In the genomic region with DNA sequence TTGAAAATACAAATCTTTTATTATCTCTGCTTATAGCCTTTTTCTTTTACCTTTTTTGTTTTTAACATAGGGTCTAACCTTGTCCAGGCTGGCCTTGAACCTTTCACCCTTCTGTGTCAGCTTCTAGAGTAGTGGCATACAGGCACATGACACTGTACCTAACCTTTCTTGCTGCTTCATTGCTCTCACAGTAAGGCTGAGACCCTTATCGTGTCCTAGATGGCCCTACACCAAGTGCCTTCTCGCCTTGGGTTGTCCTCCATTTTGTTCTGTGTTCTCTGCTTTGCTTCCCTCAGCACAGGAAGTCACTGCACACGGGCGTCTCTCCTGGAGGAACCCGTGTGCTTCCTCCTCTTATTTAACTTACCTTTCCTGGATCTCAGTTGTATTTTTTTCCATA, we compare ENCODE assay signal across 14 mouse cellular contexts. TPM values are rescaled to one million over a fixed set of nuclear protein-coding genes. Genes with fewer than 3 reads are reported as not detected.
DNase-seq lines count a peak whose midpoint lies in the region; ATAC-seq lines count a peak whose summit lies in the region.
"Had no signal": no experiment of that assay in that cellular context is flagged by ENCODE, and none has a peak within 500 bp of the region (broad histone marks: within the 10 kb centered on the region; RNA-seq: fewer than 3 reads in every experiment).

No protein-coding gene starts in this region.

- no peak for ATAC-seq in forebrain, embryonic 16.5 days
- no peak for ATAC-seq in kidney, embryonic 16.5 days (ENCODE audit: low FRiP score, low TSS enrichment)
- ATAC-seq in embryonic facial prominence, embryonic 14.5 days (ENCODE audit: low read depth), result no peak
- ATAC-seq in midbrain, embryonic 15.5 days (replicated peaks), result no peak
- ATAC-seq: intestine, embryonic 16.5 days had no signal

- no peak overlapping the region for H3K4me3 ChIP-seq in forebrain, embryonic 10.5 days
- no peak overlapping the region for H3K4me3 ChIP-seq in forebrain, embryonic 16.5 days (replicated peaks; ENCODE audit: low read length)
- no peak overlapping the region for H3K4me3 ChIP-seq in kidney, embryonic 16.5 days (ENCODE audit: low read length)
- H3K4me3 ChIP-seq in embryonic facial prominence, embryonic 14.5 days (ENCODE audit: low read depth, low read length), result no peak overlapping the region
- H3K4me3 ChIP-seq in midbrain, embryonic 15.5 days, result peak overlapping the region; percentile 9; the same call in 1 of the 2 replicates

- H3K27me3 ChIP-seq in forebrain, embryonic 10.5 days (ENCODE audit: poor library complexity, severe bottlenecking), result no peaks in the 10 kb centered on the region
- H3K27me3 ChIP-seq in forebrain, embryonic 16.5 days (replicated peaks; ENCODE audit: control insufficient read depth, insufficient read depth, low read length), result no peaks in the 10 kb centered on the region
- H3K27me3 ChIP-seq in kidney, embryonic 16.5 days (ENCODE audit: insufficient read depth, low read length), result no peaks in the 10 kb centered on the region
- H3K27me3 ChIP-seq in embryonic facial prominence, embryonic 14.5 days (replicated peaks; ENCODE audit: control insufficient read depth, insufficient read depth, low read length), result no peaks in the 10 kb centered on the region
- no peaks in the 10 kb centered on the region for H3K27me3 ChIP-seq in midbrain, embryonic 15.5 days (replicated peaks)

- H3K27ac ChIP-seq in forebrain, embryonic 10.5 days, result peak overlapping the region; percentile 82; the same call in 1 of the 2 replicates
- no peak overlapping the region for H3K27ac ChIP-seq in forebrain, embryonic 16.5 days (ENCODE audit: low read length)
- H3K27ac ChIP-seq in kidney, embryonic 16.5 days (ENCODE audit: low read length), result no peak overlapping the region
- no peak overlapping the region for H3K27ac ChIP-seq in embryonic facial prominence, embryonic 14.5 days (replicated peaks; ENCODE audit: low read depth, low read length)
- H3K27ac ChIP-seq in midbrain, embryonic 15.5 days, result 0 out of 2 replicates have a peak overlapping the region, but pooled peaks have one; percentile 49
- H3K27ac ChIP-seq: liver, embryonic 14.5 days; macrophage had no signal

- peaks cover 19% of the 10 kb centered on the region for H3K36me3 ChIP-seq in forebrain, embryonic 10.5 days (replicated peaks)
- H3K36me3 ChIP-seq in forebrain, embryonic 16.5 days (ENCODE audit: control insufficient read depth, insufficient read depth), result no peaks in the 10 kb centered on the region
- H3K36me3 ChIP-seq in kidney, embryonic 16.5 days (ENCODE audit: insufficient read depth, low read length), result no peaks in the 10 kb centered on the region
- H3K36me3 ChIP-seq in embryonic facial prominence, embryonic 14.5 days (ENCODE audit: control insufficient read depth, insufficient read depth, low read length), result peaks cover 6% of the 10 kb centered on the region; the same call in 1 of the 2 replicates
- no peaks in the 10 kb centered on the region for H3K36me3 ChIP-seq in midbrain, embryonic 15.5 days (replicated peaks)

- no peak overlapping the region for H3K4me2 ChIP-seq in forebrain, embryonic 16.5 days (ENCODE audit: low read length)
- peak overlapping the region; percentile 21; the same call in 1 of the 2 replicates for H3K4me2 ChIP-seq in kidney, embryonic 16.5 days (replicated peaks; ENCODE audit: low read depth, low read length)
- peak overlapping the region; percentile 59; the same call in 1 of the 2 replicates for H3K4me2 ChIP-seq in embryonic facial prominence, embryonic 14.5 days (ENCODE audit: low read depth, low read length)
- H3K4me2 ChIP-seq in midbrain, embryonic 15.5 days, result peak overlapping the region; percentile 47

- WGBS in forebrain, embryonic 10.5 days, result 90% methylated on average over 5 of the region's 5 CpGs
- WGBS in forebrain, embryonic 16.5 days, result 90% methylated on average over 5 of the region's 5 CpGs
- WGBS in kidney, embryonic 16.5 days, result 63% methylated on average over 5 of the region's 5 CpGs
- 82% methylated on average over 5 of the region's 5 CpGs for WGBS in embryonic facial prominence, embryonic 14.5 days
- WGBS in midbrain, embryonic 15.5 days, result 84% methylated on average over 5 of the region's 5 CpGs

- H3K4me1 ChIP-seq in forebrain, embryonic 10.5 days, result peaks cover 37% of the 10 kb centered on the region
- no peaks in the 10 kb centered on the region; the same call in 1 of the 2 replicates for H3K4me1 ChIP-seq in forebrain, embryonic 16.5 days (replicated peaks; ENCODE audit: control insufficient read depth, insufficient read depth, low read length)
- H3K4me1 ChIP-seq in kidney, embryonic 16.5 days (ENCODE audit: insufficient read depth, low read length), result peaks cover 11% of the 10 kb centered on the region
- peaks cover 5% of the 10 kb centered on the region; the same call in 1 of the 2 replicates for H3K4me1 ChIP-seq in embryonic facial prominence, embryonic 14.5 days (ENCODE audit: control insufficient read depth, insufficient read depth, low read length)
- H3K4me1 ChIP-seq in midbrain, embryonic 15.5 days, result peaks cover 23% of the 10 kb centered on the region

- H3K9me3 ChIP-seq in forebrain, embryonic 10.5 days, result no peaks in the 10 kb centered on the region
- H3K9me3 ChIP-seq in forebrain, embryonic 16.5 days (ENCODE audit: control insufficient read depth, low read length), result no peaks in the 10 kb centered on the region
- H3K9me3 ChIP-seq in kidney, embryonic 16.5 days (ENCODE audit: low read length), result no peaks in the 10 kb centered on the region
- no peaks in the 10 kb centered on the region for H3K9me3 ChIP-seq in embryonic facial prominence, embryonic 14.5 days (ENCODE audit: control insufficient read depth, low read length)
- H3K9me3 ChIP-seq in midbrain, embryonic 15.5 days, result no peaks in the 10 kb centered on the region

- no peak overlapping the region for H3K9ac ChIP-seq in forebrain, embryonic 16.5 days (replicated peaks; ENCODE audit: low read depth, low read length)
- peak overlapping the region; percentile 55 for H3K9ac ChIP-seq in kidney, embryonic 16.5 days (replicated peaks; ENCODE audit: low read length)
- no peak overlapping the region for H3K9ac ChIP-seq in embryonic facial prominence, embryonic 14.5 days (ENCODE audit: low read depth, low read length)
- no peak overlapping the region for H3K9ac ChIP-seq in midbrain, embryonic 15.5 days
- H3K9ac ChIP-seq: liver, embryonic 14.5 days had no signal

- DNase-seq in forebrain, embryonic 10.5 days (ENCODE audit: extremely low spot score, low spot score), result no peak
- DNase-seq in kidney, postnatal 25 days, result no peak
- no peak for DNase-seq in embryonic facial prominence, embryonic 14.5 days (ENCODE audit: low spot score)
- DNase-seq in left cerebral cortex, adult 11 months (ENCODE audit: low spot score), result no peak
- no peak for DNase-seq in lung, postnatal 4 days
- DNase-seq: adrenal gland, postnatal 25 days; gastrocnemius, postnatal 36 days; right cerebral cortex, adult 18-20 months had no signal

RNA-seq across cellular contexts. Expression of a gene that starts 3.0 kb away (rescaled TPM):
- polyA plus RNA-seq in forebrain, embryonic 10.5 days (2016; fragmentation: Nextera tagmentation; extraction: Ambion mirVana), result 27.2 and 27.5 TPM in 2 replicates
- polyA plus RNA-seq in forebrain, embryonic 16.5 days (2015; fragmentation: Nextera tagmentation; extraction: Ambion mirVana), result 38.0 TPM in 2 replicates
- 26.8 and 30.2 TPM in 2 replicates for polyA plus RNA-seq in kidney, embryonic 16.5 days (2015; fragmentation: Nextera tagmentation; extraction: Ambion mirVana)
- polyA plus RNA-seq in embryonic facial prominence, embryonic 14.5 days (2014; fragmentation: Nextera tagmentation; extraction: Ambion mirVana), result 43.7 and 44.7 TPM in 2 replicates
- polyA plus RNA-seq in midbrain, embryonic 15.5 days (2015; fragmentation: Nextera tagmentation; extraction: Ambion mirVana), result 42.3 and 44.7 TPM in 2 replicates

RNA-seq across cellular contexts. Expression of a gene that starts 13.8 kb away (rescaled TPM):
- polyA plus RNA-seq in forebrain, embryonic 10.5 days (2016; fragmentation: Nextera tagmentation; extraction: Ambion mirVana), result 82.8 and 86.1 TPM in 2 replicates
- polyA plus RNA-seq in forebrain, embryonic 16.5 days (2015; fragmentation: Nextera tagmentation; extraction: Ambion mirVana), result 72.6 and 79.0 TPM in 2 replicates
- polyA plus RNA-seq in kidney, embryonic 16.5 days (2015; fragmentation: Nextera tagmentation; extraction: Ambion mirVana), result 69.8 and 71.7 TPM in 2 replicates
- polyA plus RNA-seq in embryonic facial prominence, embryonic 14.5 days (2014; fragmentation: Nextera tagmentation; extraction: Ambion mirVana), result 52.8 and 60.5 TPM in 2 replicates
- polyA plus RNA-seq in midbrain, embryonic 15.5 days (2015; fragmentation: Nextera tagmentation; extraction: Ambion mirVana), result 68.6 and 70.8 TPM in 2 replicates

Comparison
In these comparisons a context has a peak if more than half of its experiments do, and no peak if none do; other contexts are left out.
1. H3K27ac ChIP-seq: peak in forebrain, embryonic 10.5 days (single experiment) and midbrain, embryonic 15.5 days (single experiment); none in forebrain, embryonic 16.5 days (single experiment), kidney, embryonic 16.5 days (single experiment) and embryonic facial prominence, embryonic 14.5 days (single experiment).